Mouse (Mus musculus): Measurements from ENCODE around the gene Washc2. TPM values are rescaled to one million over a fixed set of nuclear protein-coding genes. Genes with fewer than 3 reads are reported as not detected.

Washc2 gene
- polyA plus RNA-seq, 1 experiment from 2014 or later: 40.5 TPM

GRCm38 (mm10) chr6:116259649-116260048 lies 51.8 kb downstream of the Washc2 start:
- H3K36me3 ChIP-seq (ENCODE audit: insufficient read depth, low read length): peaks cover 39% of the 10 kb centered on the region; the same call in 1 of the 2 replicates
- DNase-seq (ENCODE audit: low spot score): no peak
- H3K4me2 ChIP-seq (ENCODE audit: low read length): no peak overlapping the region
- H3K9ac ChIP-seq (ENCODE audit: low read depth, low read length): no peak overlapping the region
- H3K27me3 ChIP-seq (ENCODE audit: insufficient read depth, low read length): no peaks in the 10 kb centered on the region
- H3K4me1 ChIP-seq (replicated peaks; ENCODE audit: insufficient read depth, low read length): no peaks in the 10 kb centered on the region
- H3K9me3 ChIP-seq (replicated peaks; ENCODE audit: low read length): no peaks in the 10 kb centered on the region
- H3K4me3 ChIP-seq (replicated peaks; ENCODE audit: low read depth, low read length): no peak overlapping the region
- no peak for ATAC-seq (replicated peaks; ENCODE audit: low FRiP score, low read depth)
- TF ChIP-seq CTCF (IDR thresholded peaks at IDR 0.05; ENCODE audit: low read depth): no peak
- 90% methylated on average over 4 of the region's 4 CpGs for WGBS
- H3K27ac ChIP-seq: no peak overlapping the region

- no peaks in the 10 kb centered on the region for H3K4me1 ChIP-seq (replicated peaks; ENCODE audit: insufficient read depth, low read length)
- TF ChIP-seq CTCF (IDR thresholded peaks at IDR 0.05; ENCODE audit: low read depth): no peak
- no peak overlapping the region for H3K27ac ChIP-seq
- no peak for ATAC-seq (replicated peaks; ENCODE audit: low FRiP score, low read depth)
- H3K9ac ChIP-seq (ENCODE audit: low read depth, low read length): no peak overlapping the region
- H3K9me3 ChIP-seq (replicated peaks; ENCODE audit: low read length): no peaks in the 10 kb centered on the region
- H3K27me3 ChIP-seq (ENCODE audit: insufficient read depth, low read length): no peaks in the 10 kb centered on the region
- H3K4me2 ChIP-seq (ENCODE audit: low read length): no peak overlapping the region
- no peak overlapping the region for H3K4me3 ChIP-seq (replicated peaks; ENCODE audit: low read depth, low read length)
- peaks cover 34% of the 10 kb centered on the region; the same call in 1 of the 2 replicates for H3K36me3 ChIP-seq (ENCODE audit: insufficient read depth, low read length)
- DNase-seq (ENCODE audit: low spot score): no peak
- 93% methylated on average over 5 of the region's 5 CpGs for WGBS
Observed at GRCm38 (mm10) chr6:116260481-116260880, 52.6 kb downstream of the Washc2 start.

GRCm38 (mm10) chr6:116262824-116263223 lies 55.0 kb downstream of the Washc2 start:
- H3K9ac ChIP-seq (ENCODE audit: low read depth, low read length): no peak overlapping the region
- H3K4me3 ChIP-seq (replicated peaks; ENCODE audit: low read depth, low read length): no peak overlapping the region
- ATAC-seq (replicated peaks; ENCODE audit: low FRiP score, low read depth) (no peak), DNase-seq (ENCODE audit: low spot score) (no peak)
- no peak overlapping the region for H3K4me2 ChIP-seq (ENCODE audit: low read length)
- no peaks in the 10 kb centered on the region for H3K9me3 ChIP-seq (replicated peaks; ENCODE audit: low read length)
- H3K27ac ChIP-seq: no peak overlapping the region
- WGBS: 80% methylated on average over 1 of the region's 1 CpGs
- no peak for TF ChIP-seq CTCF (IDR thresholded peaks at IDR 0.05; ENCODE audit: low read depth)
- no peaks in the 10 kb centered on the region for H3K27me3 ChIP-seq (ENCODE audit: insufficient read depth, low read length)
- H3K4me1 ChIP-seq (replicated peaks; ENCODE audit: insufficient read depth, low read length): no peaks in the 10 kb centered on the region; the same call in 1 of the 2 replicates
- peaks cover 23% of the 10 kb centered on the region; the same call in 1 of the 2 replicates for H3K36me3 ChIP-seq (ENCODE audit: insufficient read depth, low read length)

- Histone ChIP-seq H3K27me3 (ENCODE audit: insufficient read depth, low read length) (no peaks in the 10 kb centered on the region), H3K9me3 (replicated peaks; ENCODE audit: low read length) (no peaks in the 10 kb centered on the region), H3K4me1 (replicated peaks; ENCODE audit: insufficient read depth, low read length) (no peaks in the 10 kb centered on the region; the same call in 1 of the 2 replicates), H3K27ac (no peak within 1 kb of the TSS), H3K4me3 (replicated peaks; ENCODE audit: low read depth, low read length) (peak within 1 kb of the TSS; percentile 56), H3K4me2 (ENCODE audit: low read length) (peak within 1 kb of the TSS; percentile 86), H3K36me3 (ENCODE audit: insufficient read depth, low read length) (peaks cover 19% of the 10 kb centered on the region; the same call in 1 of the 2 replicates), H3K9ac (ENCODE audit: low read depth, low read length) (peak within 1 kb of the TSS; percentile 78)
- no peak for TF ChIP-seq CTCF (IDR thresholded peaks at IDR 0.05; ENCODE audit: low read depth)
- ATAC-seq (replicated peaks; ENCODE audit: low FRiP score, low read depth): peak; percentile 94
- peak; percentile 97 for DNase-seq (ENCODE audit: low spot score)
- under 1% methylated on average over 67 of the region's 67 CpGs for WGBS
Observed at GRCm38 (mm10) chr6:116264018-116264651, 56.3 kb downstream of the Washc2 start, which contains the start of gene Zfand4. TSS of gene Zfand4 (plus strand) at chr6:116264222.

- peak overlapping the region; percentile 56; the same call in 1 of the 2 replicates for H3K4me3 ChIP-seq (replicated peaks; ENCODE audit: low read depth, low read length)
- no peak for ATAC-seq (replicated peaks; ENCODE audit: low FRiP score, low read depth)
- no peaks in the 10 kb centered on the region for H3K9me3 ChIP-seq (replicated peaks; ENCODE audit: low read length)
- peak overlapping the region; percentile 86 for H3K4me2 ChIP-seq (ENCODE audit: low read length)
- no peak overlapping the region for H3K9ac ChIP-seq (ENCODE audit: low read depth, low read length)
- no peaks in the 10 kb centered on the region for H3K27me3 ChIP-seq (ENCODE audit: insufficient read depth, low read length)
- no peaks in the 10 kb centered on the region; the same call in 1 of the 2 replicates for H3K4me1 ChIP-seq (replicated peaks; ENCODE audit: insufficient read depth, low read length)
- H3K27ac ChIP-seq: no peak overlapping the region
- WGBS: 83% methylated on average over 11 of the region's 11 CpGs
- no peak for TF ChIP-seq CTCF (IDR thresholded peaks at IDR 0.05; ENCODE audit: low read depth)
- H3K36me3 ChIP-seq (ENCODE audit: insufficient read depth, low read length): peaks cover 19% of the 10 kb centered on the region; the same call in 1 of the 2 replicates
- no peak for DNase-seq (ENCODE audit: low spot score)
Observed at GRCm38 (mm10) chr6:116264836-116265235, 57.0 kb downstream of the Washc2 start.

- peaks cover 17% of the 10 kb centered on the region; the same call in 1 of the 2 replicates for H3K36me3 ChIP-seq (ENCODE audit: insufficient read depth, low read length)
- H3K4me2 ChIP-seq (ENCODE audit: low read length): no peak overlapping the region
- no peaks in the 10 kb centered on the region; the same call in 1 of the 2 replicates for H3K4me1 ChIP-seq (replicated peaks; ENCODE audit: insufficient read depth, low read length)
- no peak overlapping the region for H3K9ac ChIP-seq (ENCODE audit: low read depth, low read length)
- WGBS: 61% methylated on average over 4 of the region's 4 CpGs
- no peak for TF ChIP-seq CTCF (IDR thresholded peaks at IDR 0.05; ENCODE audit: low read depth)
- no peak for DNase-seq (ENCODE audit: low spot score)
- H3K9me3 ChIP-seq (replicated peaks; ENCODE audit: low read length): no peaks in the 10 kb centered on the region
- H3K27me3 ChIP-seq (ENCODE audit: insufficient read depth, low read length): no peaks in the 10 kb centered on the region
- no peak overlapping the region for H3K27ac ChIP-seq
- H3K4me3 ChIP-seq (replicated peaks; ENCODE audit: low read depth, low read length): no peak overlapping the region
- ATAC-seq (replicated peaks; ENCODE audit: low FRiP score, low read depth): no peak
Observed at GRCm38 (mm10) chr6:116265603-116266002, 57.8 kb downstream of the Washc2 start.
